Mouse (Mus musculus): ENCODE measurements around the gene Cdk18. TPM values are rescaled to one million over a fixed set of nuclear protein-coding genes. Genes with fewer than 3 reads are reported as not detected.

The Cdk18 gene
- total and polyA plus RNA-seq, 2 experiments = 4.7 to 33.2 TPM

DNA sequence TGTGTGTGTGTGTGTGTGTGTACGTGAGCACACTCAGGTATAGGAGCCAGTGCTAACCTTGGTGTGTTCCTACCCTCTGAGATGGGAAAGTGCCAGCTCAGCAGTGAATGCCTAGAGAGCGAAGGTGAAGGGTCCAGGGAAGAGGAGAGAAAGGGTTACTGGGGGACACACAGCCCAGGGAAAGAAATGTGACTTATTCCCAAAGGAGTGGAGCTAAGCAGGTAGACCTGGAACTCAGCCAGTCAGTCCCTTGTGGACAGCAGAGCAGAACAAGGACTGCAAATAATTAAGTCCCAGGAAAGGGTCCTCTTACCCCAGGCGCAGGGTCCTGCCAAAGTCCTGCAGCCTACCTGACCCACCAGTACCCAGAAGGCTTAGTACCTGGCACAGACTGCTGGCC lies 2.6 kb downstream of the Cdk18 start:
- Histone ChIP-seq H3K27me3 (ENCODE audit: control insufficient read depth, insufficient read depth, low read length) (no peaks in the 10 kb centered on the region), H3K4me3 (ENCODE audit: insufficient read depth, low read depth, low read length) (no peak overlapping the region), H3K4me1 (ENCODE audit: control insufficient read depth, insufficient read depth, low read length) (peaks cover 34% of the 10 kb centered on the region), H3K27ac (replicated peaks; ENCODE audit: insufficient read depth, low read depth, low read length) (no peak overlapping the region), H3K9ac (ENCODE audit: low read depth, low read length) (no peak overlapping the region), H3K36me3 (ENCODE audit: control insufficient read depth, insufficient read depth, low read length) (no peaks in the 10 kb centered on the region), H3K79me2 (ENCODE audit: control insufficient read depth, insufficient read depth, low read length) (peaks cover 45% of the 10 kb centered on the region; the same call in 1 of the 2 replicates)
- WGBS = 82% methylated on average over 3 of the region's 3 CpGs
- DNase-seq (ENCODE audit: extremely low read depth, low read depth, low spot score) = no peak
- TF ChIP-seq POLR2A (IDR thresholded peaks at IDR 0.05; ENCODE audit: extremely low read depth, insufficient read depth, low read length) (no peak), CTCF (IDR thresholded peaks at IDR 0.05; ENCODE audit: low read depth, low read length) (no peak)

DNA sequence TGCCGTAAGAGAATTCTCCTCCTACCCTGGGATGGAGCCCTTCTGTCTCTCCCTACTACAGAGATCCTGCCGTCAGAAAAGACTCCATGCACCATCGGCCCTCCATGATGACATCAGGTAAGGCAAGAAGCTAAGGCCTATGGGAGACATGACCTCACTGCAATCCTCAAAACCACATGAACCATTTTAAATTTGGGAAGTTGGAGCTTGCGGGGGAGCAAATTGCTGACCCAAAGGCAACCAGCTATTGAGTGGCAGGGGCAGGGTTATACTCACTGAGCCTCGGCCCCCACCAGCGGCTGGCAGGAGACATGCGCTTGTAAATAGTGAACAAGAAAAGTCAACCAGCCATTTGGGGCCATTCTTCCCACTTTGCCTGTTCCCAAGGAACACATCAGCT lies 3.9 kb downstream of the Cdk18 start:
- H3K27me3 ChIP-seq (ENCODE audit: control insufficient read depth, insufficient read depth, low read length) = no peaks in the 10 kb centered on the region
- no peak overlapping the region for H3K9ac ChIP-seq (ENCODE audit: low read depth, low read length)
- DNase-seq (ENCODE audit: extremely low read depth, low read depth, low spot score) = no peak
- peaks cover 23% of the 10 kb centered on the region for H3K4me1 ChIP-seq (ENCODE audit: control insufficient read depth, insufficient read depth, low read length)
- 94% methylated on average over 7 of the region's 7 CpGs for WGBS
- TF ChIP-seq POLR2A (IDR thresholded peaks at IDR 0.05; ENCODE audit: extremely low read depth, insufficient read depth, low read length) = no peak
- no peak for TF ChIP-seq CTCF (IDR thresholded peaks at IDR 0.05; ENCODE audit: low read depth, low read length)
- H3K4me3 ChIP-seq (ENCODE audit: insufficient read depth, low read depth, low read length) = no peak overlapping the region
- no peaks in the 10 kb centered on the region for H3K36me3 ChIP-seq (ENCODE audit: control insufficient read depth, insufficient read depth, low read length)
- peaks cover 49% of the 10 kb centered on the region for H3K79me2 ChIP-seq (ENCODE audit: control insufficient read depth, insufficient read depth, low read length)
- no peak overlapping the region for H3K27ac ChIP-seq (replicated peaks; ENCODE audit: insufficient read depth, low read depth, low read length)

DNA sequence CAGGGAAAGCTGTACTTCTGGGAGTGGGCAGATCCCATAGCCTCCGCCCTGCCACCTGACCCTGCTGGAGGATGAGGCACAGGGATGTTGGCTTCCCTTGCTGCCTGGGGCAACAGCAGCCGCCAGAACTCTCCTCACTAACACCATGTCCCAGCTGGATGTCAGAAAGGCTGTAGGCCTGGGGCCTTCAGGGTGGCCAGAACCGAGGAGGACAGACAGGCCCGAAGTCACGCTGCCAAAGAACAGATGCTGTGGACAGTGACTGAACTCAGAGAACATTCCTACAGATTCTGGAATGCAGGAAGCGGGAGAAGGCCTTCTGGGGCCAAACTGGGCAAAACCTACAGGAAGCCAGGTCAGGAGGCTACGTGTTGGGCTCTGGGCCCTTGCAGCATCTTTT lies 11.2 kb downstream of the Cdk18 start:
- Histone ChIP-seq H3K27ac (replicated peaks; ENCODE audit: insufficient read depth, low read depth, low read length) (peak overlapping the region; percentile 28; the same call in 1 of the 2 replicates), H3K9ac (ENCODE audit: low read depth, low read length) (no peak overlapping the region), H3K79me2 (ENCODE audit: control insufficient read depth, insufficient read depth, low read length) (peaks cover 27% of the 10 kb centered on the region), H3K4me3 (ENCODE audit: insufficient read depth, low read depth, low read length) (no peak overlapping the region), H3K4me1 (ENCODE audit: control insufficient read depth, insufficient read depth, low read length) (peaks cover 12% of the 10 kb centered on the region), H3K27me3 (ENCODE audit: control insufficient read depth, insufficient read depth, low read length) (no peaks in the 10 kb centered on the region), H3K36me3 (ENCODE audit: control insufficient read depth, insufficient read depth, low read length) (no peaks in the 10 kb centered on the region)
- peak; percentile 47 for DNase-seq (ENCODE audit: extremely low read depth, low read depth, low spot score)
- TF ChIP-seq CTCF (IDR thresholded peaks at IDR 0.05; ENCODE audit: low read depth, low read length) (no peak), POLR2A (IDR thresholded peaks at IDR 0.05; ENCODE audit: extremely low read depth, insufficient read depth, low read length) (no peak)
- WGBS = 70% methylated on average over 7 of the region's 7 CpGs

DNA sequence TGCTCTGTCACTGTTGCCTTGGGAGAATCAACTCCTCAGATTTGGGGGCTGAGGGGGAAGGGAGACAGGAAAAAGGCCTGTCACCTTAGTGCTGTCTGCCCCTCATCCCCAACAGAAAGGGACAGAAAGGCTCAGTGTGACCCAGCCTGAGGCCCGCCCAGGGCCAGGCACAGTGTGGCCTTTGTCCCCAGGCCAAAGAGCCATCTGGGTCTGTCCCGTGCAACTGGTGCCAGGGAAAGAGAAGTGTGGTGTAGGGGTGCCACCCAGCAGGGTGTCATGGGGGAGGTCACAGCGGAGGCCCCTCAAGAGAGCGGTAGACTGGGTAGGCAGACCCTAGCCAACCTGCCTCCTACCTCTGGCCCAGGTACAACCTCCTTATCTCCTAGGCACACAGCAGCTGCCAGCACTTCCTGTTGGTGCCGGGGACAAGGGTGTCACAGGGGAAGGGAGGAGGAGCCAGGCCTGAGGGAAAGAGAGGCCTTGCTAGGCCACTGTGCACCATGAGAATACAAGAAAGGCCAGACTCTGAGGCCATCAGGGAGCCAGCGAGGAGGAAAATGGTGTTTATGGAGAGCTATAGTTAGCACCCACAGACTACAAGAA lies 13.6 kb downstream of the Cdk18 start:
- peak; percentile 86 for DNase-seq (ENCODE audit: extremely low read depth, low read depth, low spot score)
- peak overlapping the region; percentile 93 for H3K27ac ChIP-seq (replicated peaks; ENCODE audit: insufficient read depth, low read depth, low read length)
- 0 out of 2 replicates have a peak, but pooled peaks cover 2% of the 10 kb centered on the region for H3K36me3 ChIP-seq (ENCODE audit: control insufficient read depth, insufficient read depth, low read length)
- peak overlapping the region; percentile 37; the same call in 1 of the 2 replicates for H3K4me3 ChIP-seq (ENCODE audit: insufficient read depth, low read depth, low read length)
- no peaks in the 10 kb centered on the region for H3K27me3 ChIP-seq (ENCODE audit: control insufficient read depth, insufficient read depth, low read length)
- WGBS = 14% methylated on average over 6 of the region's 6 CpGs
- peak overlapping the region; percentile 61 for H3K9ac ChIP-seq (ENCODE audit: low read depth, low read length)
- peaks cover 17% of the 10 kb centered on the region; the same call in 1 of the 2 replicates for H3K79me2 ChIP-seq (ENCODE audit: control insufficient read depth, insufficient read depth, low read length)
- no peak for TF ChIP-seq POLR2A (IDR thresholded peaks at IDR 0.05; ENCODE audit: extremely low read depth, insufficient read depth, low read length)
- TF ChIP-seq CTCF (IDR thresholded peaks at IDR 0.05; ENCODE audit: low read depth, low read length) = no peak
- peaks cover 12% of the 10 kb centered on the region for H3K4me1 ChIP-seq (ENCODE audit: control insufficient read depth, insufficient read depth, low read length)

DNA sequence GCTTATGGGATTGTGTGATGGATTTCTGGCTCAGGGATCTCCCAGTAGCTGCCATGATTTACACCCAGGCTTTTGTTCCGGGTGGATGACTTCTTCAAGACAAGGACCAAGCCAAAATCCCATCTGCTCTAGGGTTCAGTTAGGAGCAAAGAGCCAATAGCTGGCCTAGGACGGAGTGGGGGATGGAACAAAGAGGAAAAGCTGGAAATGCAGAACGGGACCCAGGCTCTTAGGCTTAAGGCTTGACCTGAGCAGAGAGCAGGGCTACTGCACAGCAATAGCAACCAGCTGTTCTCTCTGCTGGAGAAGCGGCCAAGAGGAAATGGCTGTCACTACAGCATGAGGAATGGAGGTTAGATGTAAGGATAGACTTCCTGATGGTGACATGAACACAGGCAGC lies 14.2 kb downstream of the Cdk18 start:
- H3K79me2 ChIP-seq (ENCODE audit: control insufficient read depth, insufficient read depth, low read length) = peaks cover 17% of the 10 kb centered on the region; the same call in 1 of the 2 replicates
- DNase-seq (ENCODE audit: extremely low read depth, low read depth, low spot score) = peak; percentile 32
- peak overlapping the region; percentile 93 for H3K27ac ChIP-seq (replicated peaks; ENCODE audit: insufficient read depth, low read depth, low read length)
- no peaks in the 10 kb centered on the region for H3K27me3 ChIP-seq (ENCODE audit: control insufficient read depth, insufficient read depth, low read length)
- peaks cover 12% of the 10 kb centered on the region for H3K4me1 ChIP-seq (ENCODE audit: control insufficient read depth, insufficient read depth, low read length)
- TF ChIP-seq POLR2A (IDR thresholded peaks at IDR 0.05; ENCODE audit: extremely low read depth, insufficient read depth, low read length) (no peak), CTCF (IDR thresholded peaks at IDR 0.05; ENCODE audit: low read depth, low read length) (no peak)
- H3K36me3 ChIP-seq (ENCODE audit: control insufficient read depth, insufficient read depth, low read length) = peaks cover 6% of the 10 kb centered on the region; the same call in 1 of the 2 replicates
- WGBS = 71% methylated on average over 4 of the region's 4 CpGs
- H3K9ac ChIP-seq (ENCODE audit: low read depth, low read length) = peak overlapping the region; percentile 7; the same call in 1 of the 2 replicates
- no peak overlapping the region for H3K4me3 ChIP-seq (ENCODE audit: insufficient read depth, low read depth, low read length)

DNA sequence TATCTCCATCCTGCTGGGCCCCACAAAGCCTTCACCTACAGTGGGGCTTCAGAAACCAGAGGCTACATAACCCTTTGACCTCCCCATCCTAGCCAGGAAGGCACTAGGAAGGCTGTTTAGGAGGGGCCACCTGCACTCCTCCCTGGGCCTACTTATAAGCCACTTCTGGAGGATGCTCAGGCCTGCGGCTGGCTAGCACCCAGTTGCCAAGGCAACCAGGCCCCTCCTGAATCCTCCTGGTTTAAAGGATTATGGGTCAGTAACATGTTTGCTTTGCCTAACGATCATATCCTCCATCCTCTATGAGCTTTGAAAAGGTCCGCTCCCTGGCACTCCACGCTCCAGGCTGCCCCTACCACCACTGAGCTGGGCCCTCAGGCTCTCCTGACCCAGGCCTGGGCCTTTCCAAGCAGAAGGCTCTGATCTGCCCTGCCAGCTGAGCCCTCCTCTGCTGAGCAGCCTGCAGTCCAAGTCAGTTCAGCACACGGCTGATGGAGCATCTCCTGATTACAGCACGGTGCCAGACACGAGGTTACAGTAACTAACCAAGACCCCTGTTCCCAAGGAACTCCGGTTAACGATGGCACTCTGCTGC lies 16.0 kb downstream of the Cdk18 start:
- Histone ChIP-seq H3K79me2 (ENCODE audit: control insufficient read depth, insufficient read depth, low read length) (peaks cover 12% of the 10 kb centered on the region; the same call in 1 of the 2 replicates), H3K4me3 (ENCODE audit: insufficient read depth, low read depth, low read length) (no peak overlapping the region), H3K9ac (ENCODE audit: low read depth, low read length) (no peak overlapping the region), H3K4me1 (ENCODE audit: control insufficient read depth, insufficient read depth, low read length) (peaks cover 12% of the 10 kb centered on the region), H3K27me3 (ENCODE audit: control insufficient read depth, insufficient read depth, low read length) (no peaks in the 10 kb centered on the region), H3K27ac (replicated peaks; ENCODE audit: insufficient read depth, low read depth, low read length) (no peak overlapping the region), H3K36me3 (ENCODE audit: control insufficient read depth, insufficient read depth, low read length) (peaks cover 8% of the 10 kb centered on the region; the same call in 1 of the 2 replicates)
- 89% methylated on average over 9 of the region's 9 CpGs for WGBS
- no peak for DNase-seq (ENCODE audit: extremely low read depth, low read depth, low spot score)
- TF ChIP-seq POLR2A (IDR thresholded peaks at IDR 0.05; ENCODE audit: extremely low read depth, insufficient read depth, low read length) = no peak

Data from liver, adult 2 months (tissue).